Mouse (Mus musculus): Measurements from ENCODE around the gene Smg8.

DNA sequence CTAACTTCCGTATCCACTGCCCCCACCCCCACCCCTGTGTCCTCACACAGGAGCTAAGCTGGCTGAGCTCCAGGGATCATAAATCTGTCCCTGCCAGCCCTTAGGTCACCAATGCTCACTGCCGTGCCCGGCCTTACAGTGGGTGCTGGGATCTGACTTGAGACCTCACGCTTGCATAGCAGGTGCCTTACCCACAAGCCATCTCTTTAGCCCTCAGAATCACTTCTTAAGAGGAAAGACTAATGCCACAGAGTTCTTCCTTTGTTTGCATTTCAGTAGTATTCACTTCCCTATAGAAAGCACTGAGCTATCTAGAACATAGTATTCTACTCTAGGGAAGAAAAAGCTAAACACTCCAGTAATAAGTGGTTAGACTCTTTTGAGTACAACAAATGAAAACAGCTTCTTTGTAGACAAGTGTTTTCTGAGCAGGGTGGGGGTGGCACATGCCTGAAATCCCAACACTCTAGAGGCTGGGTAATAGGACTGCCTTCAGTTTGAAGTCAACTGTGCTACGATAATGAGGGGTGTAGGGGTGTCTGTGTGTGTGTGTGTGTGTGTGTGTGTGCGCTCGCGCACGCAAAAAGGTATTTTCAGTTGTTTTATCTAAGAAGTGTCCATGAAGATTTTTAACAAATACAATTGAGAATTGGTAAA lies 47.1 kb downstream of the Smg8 start:
- no peak for TF ChIP-seq CTCF (IDR thresholded peaks at IDR 0.05; ENCODE audit: low read depth, low read length)
- no peak for TF ChIP-seq POLR2AphosphoS5 (IDR thresholded peaks at IDR 0.05; ENCODE audit: insufficient replicate concordance, low read depth, low read length)

All from G1E (cell line).